Mouse (Mus musculus) liver, adult 2 months (tissue): ENCODE measurements at regions not wholly inside any gene's neighbourhood (a gene's known extent, or its start where the extent isn't known, plus 50 kb on each side); places are given as distances from the start of the nearest gene placed in this dataset.

ENCODE experiments used
- CTCF ChIP-seq: fragments of 200-500 bp; IDR thresholded peaks from 2 replicates; pipeline ENCODE4 v1.5.1; 2011; ENCODE audit warnings: low read depth, low read length, control low read depth
- POLR2A ChIP-seq: fragments of 200-500 bp; IDR thresholded peaks from 2 replicates; pipeline ENCODE4 v1.6.1; 2011; ENCODE audit warnings: low read length, control low read depth; ENCODE audit not compliant: insufficient read depth; ENCODE audit errors: extremely low read depth

DNA sequence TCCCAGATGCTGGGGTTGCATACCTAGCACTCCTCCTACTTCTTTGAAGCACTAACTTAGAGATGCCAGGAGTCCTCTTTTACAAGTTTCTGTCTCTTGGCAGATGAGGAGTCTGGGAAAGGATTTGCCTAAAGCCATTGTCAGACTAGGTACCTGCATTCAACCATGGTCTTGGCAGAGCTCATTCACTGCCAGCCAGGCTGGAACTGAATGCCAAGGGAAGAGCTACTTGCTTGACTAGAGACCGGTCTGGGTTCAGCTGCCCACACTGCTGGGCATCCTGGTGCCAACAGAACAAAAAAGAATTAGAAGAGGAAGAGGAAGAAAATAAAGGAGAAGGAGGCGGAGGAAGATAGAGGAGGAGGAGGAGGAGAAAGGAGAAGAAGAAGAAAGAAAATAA lies 74.1 kb upstream of the Polg start:
- TF ChIP-seq CTCF (no peak), POLR2A (no peak)
